Mouse (Mus musculus) hindbrain, embryonic 11.5 days (tissue): ENCODE results near the gene Ptrh1. TPM values are rescaled to one million over a fixed set of nuclear protein-coding genes. Genes with fewer than 3 reads are reported as not detected.
A peak's percentile ranks its signal among the peaks of the same experiment; 100 is the strongest.

Source experiments
- ATAC-seq: fragments of 200-750 bp; cut with Nextera tagmentation; 2 replicates; pipeline ENCODE4 v1.8.0; 2017; ENCODE audit warnings: mild to moderate bottlenecking, moderate TSS enrichment, moderate library complexity; ENCODE audit not compliant: low FRiP score
- DNase-seq: peaks from one replicate; pipeline ENCODE4 v3.0.0-alpha.2; 2015; ENCODE audit warnings: low spot score
- H3K27ac ChIP-seq: fragments of 300-500 bp; sonication (generic); 2 replicates; pipeline ENCODE4 v1.5.1; 2014; ENCODE audit warnings: mild to moderate bottlenecking, low read depth, low read length
- H3K27me3 ChIP-seq: fragments of 300-500 bp; sonication (generic); 2 replicates; pipeline ENCODE4 v1.6.1; 2014; ENCODE audit warnings: mild to moderate bottlenecking, low read length, moderate library complexity, mixed read lengths; ENCODE audit not compliant: control insufficient read depth, insufficient read depth
- H3K36me3 ChIP-seq: fragments of 300-500 bp; sonication (generic); 2 replicates; pipeline ENCODE4 v1.6.1; 2014; ENCODE audit warnings: mild to moderate bottlenecking, low read length, moderate library complexity, mixed read lengths; ENCODE audit not compliant: control insufficient read depth, insufficient read depth
- H3K4me1 ChIP-seq: fragments of 300-500 bp; sonication (generic); replicated peaks from 2 replicates; pipeline ENCODE4 v1.6.1; 2014; ENCODE audit warnings: low read length, mixed read lengths; ENCODE audit not compliant: control insufficient read depth, insufficient read depth
- H3K4me2 ChIP-seq: fragments of 300-500 bp; sonication (generic); replicated peaks from 2 replicates; pipeline ENCODE4 v1.6.1; 2014; ENCODE audit warnings: mild to moderate bottlenecking, low read depth, low read length
- H3K4me3 ChIP-seq: fragments of 300-500 bp; sonication (generic); 2 replicates; pipeline ENCODE4 v1.5.1; 2014; ENCODE audit warnings: low read depth, low read length
- H3K9ac ChIP-seq: fragments of 300-500 bp; sonication (generic); 2 replicates; pipeline ENCODE4 v1.6.1; 2014; ENCODE audit warnings: low read depth, low read length
- H3K9me3 ChIP-seq: fragments of 300-500 bp; sonication (generic); 2 replicates; pipeline ENCODE4 v1.6.1; 2016; ENCODE audit warnings: low read length; ENCODE audit not compliant: control insufficient read depth
- WGBS: fragments of 180-500 bp; shearing (Covaris S2); extraction: QIAGEN DNeasy Blood & Tissue Kit; methylation state at CpG from one replicate; pipeline ENCODE4 v1.1.7; 2014; 5-methylcytosine and 5-hydroxymethylcytosine counted together
- polyA plus RNA-seq: library from polyadenylated mRNA; unstranded; fragments of >200 nt; fragmentation: Nextera tagmentation; extraction: Ambion mirVana; gene quantifications from 2 replicates; pipeline ENCODE4 v1.2.1, GENCODE M21; 2014

The Ptrh1 gene
- polyA plus RNA-seq, 1 experiment from 2014 or later, result 4.2 TPM

- no peaks in the 10 kb centered on the region for H3K9me3 ChIP-seq
- WGBS, result 74% methylated on average over 7 of the region's 7 CpGs
- peaks cover 5% of the 10 kb centered on the region for H3K4me1 ChIP-seq
- H3K4me3 ChIP-seq, result no peak overlapping the region
- H3K9ac ChIP-seq, result no peak overlapping the region
- H3K27ac ChIP-seq, result peak overlapping the region; percentile 61; the same call in 1 of the 2 replicates
- 0 out of 2 replicates have a peak, but pooled peaks cover 3% of the 10 kb centered on the region for H3K36me3 ChIP-seq
- H3K27me3 ChIP-seq, result no peaks in the 10 kb centered on the region
- no peak for ATAC-seq
- no peak overlapping the region for H3K4me2 ChIP-seq
- DNase-seq, result no peak
These were observed 25.4 kb upstream of the Ptrh1 start for GRCm38 (mm10) chr2:32750199-32750598.

- Histone ChIP-seq H3K27me3 (no peaks in the 10 kb centered on the region), H3K4me3 (peak overlapping the region; percentile 29), H3K9me3 (no peaks in the 10 kb centered on the region), H3K36me3 (0 out of 2 replicates have a peak, but pooled peaks cover 3% of the 10 kb centered on the region), H3K4me1 (peaks cover 5% of the 10 kb centered on the region), H3K27ac (peak overlapping the region; percentile 61), H3K9ac (peak overlapping the region; percentile 0; the same call in 1 of the 2 replicates), H3K4me2 (peak overlapping the region; percentile 45)
- DNase-seq, result peak; percentile 89
- 4% methylated on average over 31 of the region's 31 CpGs for WGBS
- ATAC-seq, result peak; percentile 86
These were observed 24.5 kb upstream of the Ptrh1 start for GRCm38 (mm10) chr2:32750887-32751664.

- WGBS, result 29% methylated on average over 8 of the region's 10 CpGs
- Histone ChIP-seq H3K4me2 (peak overlapping the region; percentile 45), H3K9me3 (no peaks in the 10 kb centered on the region), H3K27me3 (no peaks in the 10 kb centered on the region), H3K9ac (peak overlapping the region; percentile 0; the same call in 1 of the 2 replicates), H3K4me1 (peaks cover 5% of the 10 kb centered on the region), H3K4me3 (peak overlapping the region; percentile 29), H3K27ac (peak overlapping the region; percentile 61), H3K36me3 (0 out of 2 replicates have a peak, but pooled peaks cover 3% of the 10 kb centered on the region)
- DNase-seq (no peak), ATAC-seq (no peak)
These were observed 23.9 kb upstream of the Ptrh1 start for GRCm38 (mm10) chr2:32751665-32752033.

GRCm38 (mm10) chr2:32752181-32752580, 23.4 kb upstream of the Ptrh1 start:
- Histone ChIP-seq H3K9ac (0 out of 2 replicates have a peak overlapping the region, but pooled peaks have one; percentile 4), H3K4me3 (peak overlapping the region; percentile 29), H3K27ac (peak overlapping the region; percentile 61), H3K9me3 (no peaks in the 10 kb centered on the region), H3K4me2 (peak overlapping the region; percentile 45), H3K4me1 (peaks cover 5% of the 10 kb centered on the region), H3K36me3 (no peaks in the 10 kb centered on the region), H3K27me3 (no peaks in the 10 kb centered on the region)
- DNase-seq (peak; percentile 44), ATAC-seq (peak; percentile 10; the same call in 1 of the 2 replicates)
- 65% methylated on average over 10 of the region's 10 CpGs for WGBS

GRCm38 (mm10) chr2:32756674-32757055, 18.9 kb upstream of the Ptrh1 start:
- H3K27ac ChIP-seq, result no peak overlapping the region
- ATAC-seq (peak; percentile 20; the same call in 1 of the 2 replicates), DNase-seq (no peak)
- no peaks in the 10 kb centered on the region for H3K9me3 ChIP-seq
- H3K4me3 ChIP-seq, result no peak overlapping the region
- no peaks in the 10 kb centered on the region; the same call in 1 of the 2 replicates for H3K36me3 ChIP-seq
- peaks cover 3% of the 10 kb centered on the region; the same call in 1 of the 2 replicates for H3K4me1 ChIP-seq
- H3K4me2 ChIP-seq, result no peak overlapping the region
- 37% methylated on average over 6 of the region's 6 CpGs for WGBS
- no peak overlapping the region for H3K9ac ChIP-seq
- no peaks in the 10 kb centered on the region for H3K27me3 ChIP-seq

GRCm38 (mm10) chr2:32757056-32757845, 18.3 kb upstream of the Ptrh1 start, which contains the start of gene Tor2a:
TSS of gene Tor2a (plus strand) at chr2:32757234.
- Histone ChIP-seq H3K27me3 (no peaks in the 10 kb centered on the region), H3K27ac (peak within 1 kb of the TSS; percentile 78), H3K4me1 (peaks cover 3% of the 10 kb centered on the region; the same call in 1 of the 2 replicates), H3K4me2 (peak within 1 kb of the TSS; percentile 64), H3K4me3 (peak within 1 kb of the TSS; percentile 69), H3K9ac (peak within 1 kb of the TSS; percentile 83), H3K36me3 (no peaks in the 10 kb centered on the region; the same call in 1 of the 2 replicates), H3K9me3 (no peaks in the 10 kb centered on the region)
- under 1% methylated on average over 66 of the region's 66 CpGs for WGBS
- peak; percentile 92 for ATAC-seq
- peak; percentile 98 for DNase-seq

- H3K9me3 ChIP-seq, result no peaks in the 10 kb centered on the region
- ATAC-seq (no peak), DNase-seq (no peak)
- no peak overlapping the region for H3K4me2 ChIP-seq
- H3K27ac ChIP-seq, result no peak overlapping the region
- H3K4me3 ChIP-seq, result no peak overlapping the region
- H3K9ac ChIP-seq, result peak overlapping the region; percentile 23; the same call in 1 of the 2 replicates
- H3K4me1 ChIP-seq, result no peaks in the 10 kb centered on the region
- no peaks in the 10 kb centered on the region for H3K27me3 ChIP-seq
- H3K36me3 ChIP-seq, result no peaks in the 10 kb centered on the region; the same call in 1 of the 2 replicates
- 69% methylated on average over 8 of the region's 8 CpGs for WGBS
These were observed 17.1 kb upstream of the Ptrh1 start for GRCm38 (mm10) chr2:32758503-32758902.

- H3K27ac ChIP-seq, result no peak overlapping the region
- peak overlapping the region; percentile 23; the same call in 1 of the 2 replicates for H3K9ac ChIP-seq
- H3K36me3 ChIP-seq, result no peaks in the 10 kb centered on the region; the same call in 1 of the 2 replicates
- DNase-seq (no peak), ATAC-seq (no peak)
- no peak overlapping the region for H3K4me2 ChIP-seq
- 82% methylated on average over 2 of the region's 2 CpGs for WGBS
- H3K27me3 ChIP-seq, result no peaks in the 10 kb centered on the region
- H3K9me3 ChIP-seq, result no peaks in the 10 kb centered on the region
- no peak overlapping the region for H3K4me3 ChIP-seq
- H3K4me1 ChIP-seq, result no peaks in the 10 kb centered on the region
These were observed 16.6 kb upstream of the Ptrh1 start for GRCm38 (mm10) chr2:32759001-32759400.
